Mouse (Mus musculus) stomach, postnatal 0 days (tissue): ENCODE data around the gene Gm20458. TPM values are rescaled to one million over a fixed set of nuclear protein-coding genes. Genes with fewer than 3 reads are reported as not detected.

Experiments used
- ATAC-seq: fragments of 200-750 bp; cut with Nextera tagmentation; 2 replicates; pipeline ENCODE4 v1.8.0; 2017; ENCODE audit not compliant: low FRiP score, low TSS enrichment
- DNase-seq: peaks from one replicate; pipeline ENCODE4 v3.0.0-alpha.2; 2016; ENCODE audit warnings: low spot score
- H3K27ac ChIP-seq: fragments of 300-500 bp; sonication (generic); replicated peaks from 2 replicates; pipeline ENCODE4 v1.5.1; 2014; ENCODE audit warnings: mild to moderate bottlenecking, control low read depth
- H3K27me3 ChIP-seq: fragments of 300-500 bp; sonication (generic); 2 replicates; pipeline ENCODE4 v1.6.1; 2014; ENCODE audit warnings: low read length; ENCODE audit not compliant: control insufficient read depth, insufficient read depth
- H3K36me3 ChIP-seq: fragments of 300-500 bp; sonication (generic); 2 replicates; pipeline ENCODE4 v1.6.1; 2014; ENCODE audit warnings: low read length, mixed read lengths; ENCODE audit not compliant: control insufficient read depth, insufficient read depth
- H3K4me1 ChIP-seq: fragments of 300-500 bp; sonication (generic); replicated peaks from 2 replicates; pipeline ENCODE4 v1.6.1; 2014; ENCODE audit warnings: antibody characterized with exemption; ENCODE audit not compliant: control insufficient read depth, insufficient read depth
- H3K4me2 ChIP-seq: fragments of 300-500 bp; sonication (generic); replicated peaks from 2 replicates; pipeline ENCODE4 v1.6.1; 2014; ENCODE audit warnings: low read depth, mild to moderate bottlenecking, control low read depth, moderate library complexity
- H3K4me3 ChIP-seq: fragments of 300-500 bp; sonication (generic); 2 replicates; pipeline ENCODE4 v1.5.1; 2014; ENCODE audit warnings: low read depth, low read length, control low read depth
- H3K9ac ChIP-seq: fragments of 300-500 bp; sonication (generic); 2 replicates; pipeline ENCODE4 v1.6.1; 2014; ENCODE audit warnings: mild to moderate bottlenecking, low read length, control low read depth, mixed read lengths
- H3K9me3 ChIP-seq: fragments of 300-500 bp; sonication (generic); 2 replicates; pipeline ENCODE4 v1.6.1; 2016; ENCODE audit warnings: low read length; ENCODE audit not compliant: control insufficient read depth
- CTCF ChIP-seq: IDR thresholded peaks from 2 replicates; pipeline ENCODE4 v1.5.1; 2016; ENCODE audit warnings: antibody characterized with exemption, low read depth, mild to moderate bottlenecking, moderate library complexity
- EP300 ChIP-seq: optimal IDR thresholded peaks from 2 replicates; pipeline ENCODE3; 2016; ENCODE audit warnings: antibody characterized with exemption
- WGBS: fragments of 180-500 bp; shearing (Covaris S2); extraction: QIAGEN DNeasy Blood & Tissue Kit; methylation state at CpG from one replicate; pipeline ENCODE4 v1.1.7; 2014; 5-methylcytosine and 5-hydroxymethylcytosine counted together
- polyA plus RNA-seq: library from polyadenylated mRNA; unstranded; fragments of >200 nt; fragmentation: Nextera tagmentation; extraction: Ambion mirVana; gene quantifications from 2 replicates; pipeline ENCODE4 v1.2.1, GENCODE M21; 2015

The Gm20458 gene
- polyA plus RNA-seq, 1 experiment from 2014 or later = 28.1 TPM

DNA sequence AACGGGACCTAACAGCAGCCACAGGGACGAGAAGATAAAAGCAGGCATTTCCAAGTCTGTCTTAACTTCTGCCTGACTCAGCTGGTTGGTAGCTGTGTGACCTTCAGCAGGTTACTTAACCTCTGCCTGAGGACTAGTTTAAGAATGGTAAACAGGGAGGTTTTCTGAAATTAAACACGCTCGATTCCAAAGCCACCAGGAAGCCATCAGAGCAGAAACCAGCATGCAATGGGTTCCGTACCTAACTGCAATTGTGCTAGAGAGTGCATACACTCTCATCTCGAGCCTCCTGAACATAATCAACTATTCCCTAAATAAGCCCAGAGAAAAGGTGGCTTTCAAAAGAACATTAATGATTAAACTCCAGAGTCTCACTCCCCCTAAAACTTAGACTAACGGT is 19.0 kb upstream of the Gm20458 start:
- H3K4me2 ChIP-seq = peak overlapping the region; percentile 50
- H3K4me3 ChIP-seq = peak overlapping the region; percentile 69
- TF ChIP-seq EP300 (no peak), CTCF (no peak)
- 25% methylated on average over 7 of the region's 7 CpGs for WGBS
- H3K27me3 ChIP-seq = no peaks in the 10 kb centered on the region
- H3K4me1 ChIP-seq = no peaks in the 10 kb centered on the region; the same call in 1 of the 2 replicates
- H3K9me3 ChIP-seq = no peaks in the 10 kb centered on the region
- peak overlapping the region; percentile 95 for H3K27ac ChIP-seq
- no peaks in the 10 kb centered on the region for H3K36me3 ChIP-seq
- DNase-seq (no peak), ATAC-seq (no peak)
- H3K9ac ChIP-seq = peak overlapping the region; percentile 93

DNA sequence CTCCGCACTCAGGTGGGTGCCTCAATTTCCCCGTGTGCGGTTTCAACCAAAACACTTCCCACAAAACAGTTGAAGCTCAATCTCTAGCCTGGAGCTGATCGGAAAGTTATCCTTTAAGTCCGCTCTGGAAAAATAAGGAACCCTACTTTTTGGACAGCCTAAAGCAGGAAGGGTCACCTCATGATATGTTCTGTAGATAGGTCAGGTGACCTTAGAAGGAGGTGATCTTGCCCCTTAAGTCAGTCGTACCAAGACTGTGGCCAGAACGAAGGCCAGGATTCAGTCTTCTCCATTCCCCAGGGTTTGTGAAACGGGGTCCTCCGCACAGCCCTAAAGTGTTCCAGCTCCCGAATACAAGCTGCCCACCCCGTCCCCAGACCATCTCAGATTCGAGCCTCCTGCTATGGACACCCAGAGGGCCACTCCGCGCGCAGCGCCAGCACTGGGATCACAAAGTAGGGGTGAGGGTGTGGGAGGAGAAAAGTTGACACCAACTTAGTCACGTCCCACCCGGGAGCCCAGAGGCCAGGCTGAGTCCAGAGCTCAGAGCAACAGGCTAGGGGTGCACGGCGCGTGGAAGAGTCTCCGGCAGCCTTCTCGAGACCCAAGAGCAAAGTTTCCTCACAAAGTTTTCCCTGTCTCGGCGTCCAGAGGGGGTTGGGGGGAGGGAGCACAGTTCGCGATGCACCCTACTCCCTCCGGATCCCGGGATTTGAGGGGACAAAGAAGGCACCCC is 18.3 kb upstream of the Gm20458 start:
- Histone ChIP-seq H3K9ac (peak overlapping the region; percentile 93), H3K4me3 (peak overlapping the region; percentile 69), H3K4me2 (peak overlapping the region; percentile 50), H3K9me3 (no peaks in the 10 kb centered on the region), H3K27me3 (no peaks in the 10 kb centered on the region), H3K36me3 (no peaks in the 10 kb centered on the region), H3K27ac (peak overlapping the region; percentile 95), H3K4me1 (no peaks in the 10 kb centered on the region)
- 1% methylated on average over 29 of the region's 29 CpGs for WGBS
- no peak for TF ChIP-seq EP300
- no peak for TF ChIP-seq CTCF
- ATAC-seq (peak; percentile 61), DNase-seq (peak; percentile 65)

GRCm38 (mm10) chr2:164443051-164443437 is 17.7 kb upstream of the Gm20458 start:
- Histone ChIP-seq H3K27ac (peak overlapping the region; percentile 95), H3K27me3 (no peaks in the 10 kb centered on the region), H3K9ac (peak overlapping the region; percentile 93), H3K9me3 (no peaks in the 10 kb centered on the region), H3K4me3 (peak overlapping the region; percentile 69), H3K4me2 (peak overlapping the region; percentile 50), H3K36me3 (no peaks in the 10 kb centered on the region), H3K4me1 (no peaks in the 10 kb centered on the region)
- DNase-seq = peak; percentile 94
- TF ChIP-seq CTCF = peak; percentile 48
- TF ChIP-seq EP300 = no peak
- WGBS = 0% methylated on average over 26 of the region's 26 CpGs
- peak; percentile 90 for ATAC-seq

DNA sequence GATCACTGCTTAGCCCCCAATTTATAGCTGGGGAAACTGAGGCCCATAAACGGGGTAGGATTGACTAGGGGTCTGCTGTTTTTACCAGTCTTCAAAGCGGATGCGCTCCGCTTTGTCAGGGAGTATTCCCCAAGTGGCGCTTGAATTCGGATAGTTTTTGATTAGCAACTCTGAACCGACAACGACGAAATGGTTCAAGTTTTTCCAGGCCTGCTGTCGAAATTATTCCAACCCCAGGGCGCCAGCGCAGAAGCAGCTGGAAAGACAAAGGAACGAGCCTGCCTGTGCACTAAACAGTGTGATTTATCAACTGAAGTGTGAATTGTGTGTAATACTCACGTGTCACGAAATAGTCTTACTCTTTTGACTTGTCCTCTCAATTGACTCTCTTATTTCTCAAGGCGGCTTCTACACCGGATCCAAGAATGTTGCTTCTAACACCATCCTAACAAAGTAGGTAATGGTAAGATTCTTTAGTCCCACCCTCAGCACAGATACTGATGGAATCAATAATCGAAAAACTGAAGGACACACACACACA is 17.2 kb upstream of the Gm20458 start, which contains the start of gene Sdc4:
Gene Sdc4 (minus strand): TSS at position 428 of the 541 bp plus-strand sequence.
- no peak for DNase-seq
- Histone ChIP-seq H3K9ac (peak within 1 kb of the TSS; percentile 93), H3K36me3 (no peaks in the 10 kb centered on the region), H3K27ac (peak within 1 kb of the TSS; percentile 95), H3K9me3 (no peaks in the 10 kb centered on the region), H3K4me3 (peak within 1 kb of the TSS; percentile 69), H3K27me3 (no peaks in the 10 kb centered on the region), H3K4me2 (peak within 1 kb of the TSS; percentile 50), H3K4me1 (no peaks in the 10 kb centered on the region)
- 10% methylated on average over 18 of the region's 18 CpGs for WGBS
- TF ChIP-seq CTCF (no peak), EP300 (no peak)
- ATAC-seq = no peak

DNA sequence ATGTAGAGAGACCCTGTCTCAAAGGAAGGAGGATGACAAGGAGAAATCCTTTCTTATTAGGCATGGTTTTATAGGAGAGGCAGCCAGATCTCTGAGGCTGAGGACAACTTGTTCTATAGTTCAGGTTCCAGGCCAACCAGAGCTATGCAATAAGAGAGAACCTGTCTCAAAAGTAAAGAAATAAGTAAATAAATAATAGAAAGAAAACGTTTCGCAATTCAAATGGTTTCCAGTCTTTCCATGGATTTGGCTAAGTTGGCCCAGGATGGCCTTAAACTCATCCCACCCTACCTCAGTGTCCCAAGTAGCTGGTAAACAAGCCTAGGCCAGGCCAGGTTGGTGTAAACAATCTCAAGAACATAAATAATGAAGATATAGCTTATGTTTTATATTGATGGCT is 16.1 kb upstream of the Gm20458 start:
- Histone ChIP-seq H3K9me3 (no peaks in the 10 kb centered on the region), H3K36me3 (no peaks in the 10 kb centered on the region), H3K27ac (no peak overlapping the region), H3K4me2 (no peak overlapping the region), H3K4me3 (no peak overlapping the region), H3K4me1 (no peaks in the 10 kb centered on the region), H3K9ac (no peak overlapping the region), H3K27me3 (no peaks in the 10 kb centered on the region)
- 65% methylated on average over 2 of the region's 2 CpGs for WGBS
- DNase-seq (no peak), ATAC-seq (no peak)
- no peak for TF ChIP-seq CTCF

- TF ChIP-seq EP300 (no peak), CTCF (no peak)
- no peaks in the 10 kb centered on the region for H3K9me3 ChIP-seq
- no peak overlapping the region for H3K4me3 ChIP-seq
- 72% methylated on average over 3 of the region's 3 CpGs for WGBS
- H3K4me2 ChIP-seq = no peak overlapping the region
- H3K27me3 ChIP-seq = no peaks in the 10 kb centered on the region
- DNase-seq (no peak), ATAC-seq (no peak)
- no peaks in the 10 kb centered on the region for H3K4me1 ChIP-seq
- H3K9ac ChIP-seq = no peak overlapping the region
- no peak overlapping the region for H3K27ac ChIP-seq
- no peaks in the 10 kb centered on the region for H3K36me3 ChIP-seq
Measured at GRCm38 (mm10) chr2:164445399-164446085, 15.2 kb upstream of the Gm20458 start.
